Mouse (Mus musculus) myocyte (in vitro differentiated cells): Measurements from ENCODE around the gene Mpp6. TPM values are rescaled to one million over a fixed set of nuclear protein-coding genes. Genes with fewer than 3 reads are reported as not detected.

Experiments
- H3K27me3 ChIP-seq: one replicate; pipeline ENCODE4 v1.6.1; 2011; ENCODE audit not compliant: control insufficient read depth, insufficient read depth, insufficient read length
- H3K36me3 ChIP-seq: one replicate; pipeline ENCODE4 v1.6.1; 2011; ENCODE audit not compliant: control insufficient read depth, insufficient read depth
- H3K4me2 ChIP-seq: one replicate; pipeline ENCODE4 v1.6.1; 2011; ENCODE audit warnings: low read depth, control low read depth
- H3K4me3 ChIP-seq: one replicate; pipeline ENCODE4 v1.5.1; 2011; ENCODE audit warnings: mild to moderate bottlenecking, control low read depth, moderate library complexity
- H3K79me2 ChIP-seq: one replicate; pipeline ENCODE4 v1.6.1; 2011; ENCODE audit not compliant: control insufficient read depth, insufficient read depth
- H3ac ChIP-seq: one replicate; pipeline ENCODE4 v1.6.1; 2011; ENCODE audit not compliant: control insufficient read depth, insufficient read length
- CEBPB ChIP-seq: IDR thresholded peaks from 2 replicates; pipeline ENCODE4 v1.6.1; 2011; ENCODE audit warnings: mild to moderate bottlenecking, moderate library complexity; ENCODE audit not compliant: poor library complexity, insufficient read depth, severe bottlenecking
- E2F4 ChIP-seq: IDR thresholded peaks from one replicate; pipeline ENCODE4 v1.6.1; 2011; ENCODE audit warnings: mild to moderate bottlenecking, control low read depth, moderate library complexity; ENCODE audit not compliant: insufficient read depth
- MAX ChIP-seq: IDR thresholded peaks from one replicate; pipeline ENCODE4 v1.6.1; 2011; ENCODE audit warnings: low read depth, mild to moderate bottlenecking, control low read depth
- MYOD1 ChIP-seq, 3 experiments: IDR thresholded peaks; one replicate each; pipeline ENCODE4 v1.6.1; 2011; ENCODE audit warnings: control low read depth in 2 of 3, low read depth in 2 of 3, mild to moderate bottlenecking in 2 of 3, moderate library complexity in 1 of 3; ENCODE audit not compliant: insufficient read length in 2 of 3, control insufficient read depth in 1 of 3
- MYOG ChIP-seq, 3 experiments: IDR thresholded peaks; one replicate each; pipeline ENCODE4 v1.6.1; 2011; ENCODE audit warnings: control low read depth in 2 of 3, low read depth in 2 of 3, mild to moderate bottlenecking in 2 of 3; ENCODE audit not compliant: insufficient read length in 2 of 3, control insufficient read depth in 1 of 3, insufficient read depth in 1 of 3
- POLR2A ChIP-seq: IDR thresholded peaks from one replicate; pipeline ENCODE4 v1.6.1; 2011; ENCODE audit warnings: low read depth, mild to moderate bottlenecking, control low read depth, moderate library complexity; ENCODE audit not compliant: insufficient read length
- POLR2AphosphoS2 ChIP-seq: IDR thresholded peaks from one replicate; pipeline ENCODE4 v1.6.1; 2011; ENCODE audit warnings: low read depth, control low read depth; ENCODE audit not compliant: insufficient read length
- REST ChIP-seq: IDR thresholded peaks from one replicate; pipeline ENCODE4 v1.6.1; 2011; ENCODE audit warnings: mild to moderate bottlenecking, control low read depth, moderate library complexity; ENCODE audit not compliant: insufficient read depth, insufficient read length
- SRF ChIP-seq: IDR thresholded peaks from one replicate; pipeline ENCODE4 v1.6.1; 2011; ENCODE audit warnings: low read depth; ENCODE audit not compliant: control insufficient read depth, insufficient read length
- TCF12 ChIP-seq: IDR thresholded peaks from one replicate; pipeline ENCODE4 v1.6.1; 2011; ENCODE audit warnings: mild to moderate bottlenecking, control low read depth; ENCODE audit not compliant: poor library complexity, insufficient read depth, severe bottlenecking
- TCF3 ChIP-seq: IDR thresholded peaks from one replicate; pipeline ENCODE4 v1.6.1; 2011; ENCODE audit warnings: low read depth, control low read depth; ENCODE audit not compliant: insufficient read length
- USF1 ChIP-seq: IDR thresholded peaks from one replicate; pipeline ENCODE4 v1.6.1; 2011; ENCODE audit warnings: low read depth, mild to moderate bottlenecking, control low read depth, moderate library complexity
- polyA plus RNA-seq: library from polyadenylated mRNA; unstranded; fragments of >200 nt; fragmentation: generic; extraction: Trizol; gene quantifications from one replicate; pipeline ENCODE4 v1.2.1, GENCODE M21; 2012; ENCODE audit warnings: missing spikeins

Gene Mpp6
- polyA plus RNA-seq, 1 experiment, result 17.2 TPM

GRCm38 (mm10) chr6:50126331-50126730 lies 16.3 kb downstream of the Mpp6 start:
- H3K79me2 ChIP-seq, result no peaks in the 10 kb centered on the region
- no peak overlapping the region for H3K4me3 ChIP-seq
- no peaks in the 10 kb centered on the region for H3K27me3 ChIP-seq
- TF ChIP-seq MAX, result no peak
- TF ChIP-seq REST, result no peak
- no peak for TF ChIP-seq E2F4
- no peak for TF ChIP-seq TCF3
- no peak for TF ChIP-seq CEBPB
- no peak for TF ChIP-seq USF1
- TF ChIP-seq SRF, result no peak
- no peak for TF ChIP-seq POLR2A
- no peak for TF ChIP-seq MYOG (IDR thresholded peaks at IDR 0.05; ENCODE audit: control insufficient read depth in 1 of 3, insufficient read depth in 1 of 3, insufficient read length in 2 of 3, low read depth in 2 of 3)
- TF ChIP-seq POLR2AphosphoS2, result no peak
- no peak for TF ChIP-seq TCF12
- no peak for TF ChIP-seq MYOD1 (IDR thresholded peaks at IDR 0.05; ENCODE audit: control insufficient read depth in 1 of 3, insufficient read length in 2 of 3, low read depth in 2 of 3)
- no peak overlapping the region for H3ac ChIP-seq
- no peak overlapping the region for H3K4me2 ChIP-seq
- no peaks in the 10 kb centered on the region for H3K36me3 ChIP-seq

GRCm38 (mm10) chr6:50127536-50127935 lies 17.5 kb downstream of the Mpp6 start:
- Histone ChIP-seq H3K4me3 (no peak overlapping the region), H3ac (no peak overlapping the region), H3K36me3 (no peaks in the 10 kb centered on the region), H3K79me2 (no peaks in the 10 kb centered on the region), H3K27me3 (no peaks in the 10 kb centered on the region), H3K4me2 (no peak overlapping the region)
- TF ChIP-seq TCF3 (no peak), REST (no peak), E2F4 (no peak), USF1 (no peak), POLR2A (no peak), MYOG (IDR thresholded peaks at IDR 0.05; ENCODE audit: control insufficient read depth in 1 of 3, insufficient read depth in 1 of 3, insufficient read length in 2 of 3, low read depth in 2 of 3) (no peak), CEBPB (no peak), POLR2AphosphoS2 (no peak), TCF12 (no peak), MYOD1 (IDR thresholded peaks at IDR 0.05; ENCODE audit: control insufficient read depth in 1 of 3, insufficient read length in 2 of 3, low read depth in 2 of 3) (no peak), SRF (no peak), MAX (no peak)

GRCm38 (mm10) chr6:50137651-50138050 lies 27.6 kb downstream of the Mpp6 start:
- Histone ChIP-seq H3K4me2 (no peak overlapping the region), H3K4me3 (no peak overlapping the region), H3K79me2 (no peaks in the 10 kb centered on the region), H3K36me3 (no peaks in the 10 kb centered on the region), H3K27me3 (no peaks in the 10 kb centered on the region), H3ac (no peak overlapping the region)
- TF ChIP-seq SRF (no peak), REST (no peak), POLR2AphosphoS2 (no peak), MAX (no peak), TCF3 (no peak), MYOD1 (IDR thresholded peaks at IDR 0.05; ENCODE audit: control insufficient read depth in 1 of 3, insufficient read length in 2 of 3, low read depth in 2 of 3) (no peak), MYOG (IDR thresholded peaks at IDR 0.05; ENCODE audit: control insufficient read depth in 1 of 3, insufficient read depth in 1 of 3, insufficient read length in 2 of 3, low read depth in 2 of 3) (no peak), USF1 (no peak), POLR2A (no peak), TCF12 (no peak), CEBPB (no peak), E2F4 (no peak)

GRCm38 (mm10) chr6:50139526-50139925 lies 29.5 kb downstream of the Mpp6 start:
- Histone ChIP-seq H3K79me2 (no peaks in the 10 kb centered on the region), H3K4me3 (no peak overlapping the region), H3ac (no peak overlapping the region), H3K4me2 (no peak overlapping the region), H3K36me3 (no peaks in the 10 kb centered on the region), H3K27me3 (no peaks in the 10 kb centered on the region)
- TF ChIP-seq SRF (no peak), MYOD1 (IDR thresholded peaks at IDR 0.05; ENCODE audit: control insufficient read depth in 1 of 3, insufficient read length in 2 of 3, low read depth in 2 of 3) (no peak), POLR2A (no peak)

- no peaks in the 10 kb centered on the region for H3K79me2 ChIP-seq
Measured at GRCm38 (mm10) chr6:50146158-50146557, 36.1 kb downstream of the Mpp6 start.

More at GRCm38 (mm10) chr6:50146158-50146557, 36.1 kb downstream of the Mpp6 start:
- Histone ChIP-seq H3K4me2 (no peak overlapping the region), H3K27me3 (no peaks in the 10 kb centered on the region), H3K36me3 (no peaks in the 10 kb centered on the region), H3ac (no peak overlapping the region), H3K4me3 (no peak overlapping the region)
- TF ChIP-seq USF1 (no peak), POLR2AphosphoS2 (no peak), E2F4 (no peak), POLR2A (no peak), MAX (no peak), TCF3 (no peak), SRF (no peak), CEBPB (no peak), REST (no peak), TCF12 (no peak), MYOG (IDR thresholded peaks at IDR 0.05; ENCODE audit: control insufficient read depth in 1 of 3, insufficient read depth in 1 of 3, insufficient read length in 2 of 3, low read depth in 2 of 3) (no peak), MYOD1 (IDR thresholded peaks at IDR 0.05; ENCODE audit: control insufficient read depth in 1 of 3, insufficient read length in 2 of 3, low read depth in 2 of 3) (no peak)
